Mouse (Mus musculus) stomach, postnatal 0 days (tissue): ENCODE results near the gene Il34.

Source experiments
- CTCF ChIP-seq: IDR thresholded peaks from 2 replicates; pipeline ENCODE4 v1.5.1; 2016; ENCODE audit warnings: antibody characterized with exemption, low read depth, mild to moderate bottlenecking, moderate library complexity
- EP300 ChIP-seq: optimal IDR thresholded peaks from 2 replicates; pipeline ENCODE3; 2016; ENCODE audit warnings: antibody characterized with exemption

- TF ChIP-seq CTCF (peak; percentile 47), EP300 (no peak)
Measured at GRCm38 (mm10) chr8:110725084-110725838, 80.5 kb downstream of the Il34 start.
